Mouse (Mus musculus) MEL (cell line): ENCODE results near the gene Cacna1g. TPM values are rescaled to one million over a fixed set of nuclear protein-coding genes. Genes with fewer than 3 reads are reported as not detected.

Source experiments
- DNase-seq: peaks from one replicate; pipeline ENCODE4 v3.0.0; 2011; ENCODE audit warnings: low read depth, low spot score
- H3K27ac ChIP-seq: 2 replicates; pipeline ENCODE4 v1.5.1; 2012; ENCODE audit warnings: low read depth, mild to moderate bottlenecking, control low read depth, low read length, moderate library complexity; ENCODE audit not compliant: control insufficient read depth
- H3K27me3 ChIP-seq, 2 experiments: fragments of 150-350 bp in 1 of 2; sonication (generic) in 1 of 2; 2 replicates each; pipeline ENCODE4 v1.6.1; 2012; ENCODE audit warnings: low read length in 2 of 2, mild to moderate bottlenecking in 2 of 2, improper control_type of control experiment in 1 of 2, moderate library complexity in 1 of 2; ENCODE audit not compliant: insufficient read depth in 2 of 2, control insufficient read depth in 1 of 2
- H3K36me3 ChIP-seq, 2 experiments: 2 replicates each; pipeline ENCODE4 v1.6.1; 2012 to 2014; ENCODE audit warnings: low read length in 2 of 2, improper control_type of control experiment in 1 of 2, inconsistent platforms in 1 of 2, mild to moderate bottlenecking in 1 of 2; ENCODE audit not compliant: insufficient read depth in 2 of 2, control insufficient read depth in 1 of 2
- H3K4me1 ChIP-seq, 2 experiments: fragments of 150-350 bp in 1 of 2; sonication (generic) in 1 of 2; 2 replicates each; pipeline ENCODE4 v1.6.1; 2012; ENCODE audit warnings: low read length in 2 of 2, improper control_type of control experiment in 1 of 2, mild to moderate bottlenecking in 1 of 2; ENCODE audit not compliant: insufficient read depth in 2 of 2, control insufficient read depth in 1 of 2
- H3K4me3 ChIP-seq, 2 experiments: fragments of 150-350 bp in 1 of 2; sonication (generic) in 1 of 2; 2 replicates each; pipeline ENCODE4 v1.5.1; 2012; ENCODE audit warnings: low read depth in 2 of 2, low read length in 2 of 2, mild to moderate bottlenecking in 2 of 2, moderate library complexity in 2 of 2, control low read depth in 1 of 2, improper control_type of control experiment in 1 of 2; ENCODE audit not compliant: control insufficient read depth in 1 of 2, insufficient read depth in 1 of 2
- H3K79me2 ChIP-seq: 2 replicates; pipeline ENCODE4 v1.6.1; 2012; ENCODE audit warnings: mild to moderate bottlenecking, low read length, moderate library complexity; ENCODE audit not compliant: control insufficient read depth, poor library complexity, insufficient read depth
- H3K9ac ChIP-seq: 2 replicates; pipeline ENCODE4 v1.6.1; 2012; ENCODE audit warnings: low read depth, mild to moderate bottlenecking, control low read depth, low read length, moderate library complexity; ENCODE audit not compliant: control insufficient read depth, poor library complexity, severe bottlenecking
- H3K9me3 ChIP-seq: fragments of 150-350 bp; sonication (generic); replicated peaks from 2 replicates; pipeline ENCODE4 v1.6.1; 2012; ENCODE audit warnings: mild to moderate bottlenecking, low read length, improper control_type of control experiment, moderate library complexity; ENCODE audit not compliant: insufficient read depth
- CHD1 ChIP-seq: IDR thresholded peaks from 2 replicates; pipeline ENCODE4 v1.6.1; 2012; ENCODE audit warnings: low read depth, mild to moderate bottlenecking, inconsistent platforms, low read length, improper control_type of control experiment
- E2F4 ChIP-seq: IDR thresholded peaks from 2 replicates; pipeline ENCODE4 v1.6.1; 2011; ENCODE audit warnings: low read depth, low read length, improper control_type of control experiment, borderline replicate concordance
- EP300 ChIP-seq, 2 experiments: IDR thresholded peaks; 2 replicates each; pipeline ENCODE4 v1.6.1; 2011; ENCODE audit warnings: improper control_type of control experiment in 2 of 2, low read length in 2 of 2, low read depth in 1 of 2, mild to moderate bottlenecking in 1 of 2
- ETS1 ChIP-seq: IDR thresholded peaks from 2 replicates; pipeline ENCODE4 v1.6.1; 2012; ENCODE audit warnings: low read depth, mild to moderate bottlenecking, inconsistent platforms, low read length, improper control_type of control experiment, moderate library complexity
- GABPA ChIP-seq: IDR thresholded peaks from 2 replicates; pipeline ENCODE4 v1.6.1; 2012; ENCODE audit warnings: low read depth, mild to moderate bottlenecking, inconsistent platforms, low read length, improper control_type of control experiment, moderate library complexity
- KAT2A ChIP-seq: conservative IDR thresholded peaks from 2 replicates; pipeline ENCODE4 v1.6.1; 2012; ENCODE audit warnings: low read depth, low read length, improper control_type of control experiment, inconsistent platforms
- MAFK ChIP-seq: IDR thresholded peaks from 2 replicates; pipeline ENCODE4 v1.6.1; 2011; ENCODE audit warnings: low read depth, mild to moderate bottlenecking, low read length, improper control_type of control experiment, borderline replicate concordance
- MAX ChIP-seq: IDR thresholded peaks from 2 replicates; pipeline ENCODE4 v1.6.1; 2011; ENCODE audit warnings: low read length, improper control_type of control experiment
- MXI1 ChIP-seq: IDR thresholded peaks from 2 replicates; pipeline ENCODE4 v1.6.1; 2011; ENCODE audit warnings: mild to moderate bottlenecking, low read depth, low read length, improper control_type of control experiment
- MYB ChIP-seq: IDR thresholded peaks from 2 replicates; pipeline ENCODE4 v1.6.1; 2011; ENCODE audit warnings: mild to moderate bottlenecking, low read depth, low read length, improper control_type of control experiment
- MYC ChIP-seq: IDR thresholded peaks from 2 replicates; pipeline ENCODE4 v1.6.1; 2011; ENCODE audit warnings: low read depth, mild to moderate bottlenecking, low read length, improper control_type of control experiment, moderate library complexity
- NELFE ChIP-seq: IDR thresholded peaks from 2 replicates; pipeline ENCODE4 v1.6.1; 2011; ENCODE audit warnings: low read depth, low read length, improper control_type of control experiment
- POLR2A ChIP-seq, 2 experiments: IDR thresholded peaks; 2 replicates each; pipeline ENCODE4 v1.6.1; 2011 to 2012; ENCODE audit warnings: low read length in 2 of 2, mild to moderate bottlenecking in 2 of 2, control low read depth in 1 of 2, improper control_type of control experiment in 1 of 2, low read depth in 1 of 2, moderate library complexity in 1 of 2; ENCODE audit not compliant: control insufficient read depth in 1 of 2, insufficient read depth in 1 of 2, poor library complexity in 1 of 2
- POLR2AphosphoS2 ChIP-seq: IDR thresholded peaks from 2 replicates; pipeline ENCODE4 v1.6.1; 2011; ENCODE audit warnings: low read length, improper control_type of control experiment
- POLR2AphosphoS5 ChIP-seq: IDR thresholded peaks from 2 replicates; pipeline ENCODE4 v1.6.1; 2012; ENCODE audit warnings: low read depth, borderline replicate concordance, mild to moderate bottlenecking, inconsistent platforms, low read length, moderate library complexity, mixed read lengths
- SIN3A ChIP-seq: IDR thresholded peaks from 2 replicates; pipeline ENCODE4 v1.6.1; 2012; ENCODE audit warnings: low read length, improper control_type of control experiment, inconsistent platforms
- SMC3 ChIP-seq: IDR thresholded peaks from 2 replicates; pipeline ENCODE4 v1.6.1; 2011; ENCODE audit warnings: low read depth, low read length, improper control_type of control experiment
- TAL1 ChIP-seq: IDR thresholded peaks from 2 replicates; pipeline ENCODE4 v1.6.1; 2012; ENCODE audit warnings: mild to moderate bottlenecking, inconsistent platforms, low read length, moderate library complexity, mixed read lengths
- TBP ChIP-seq: IDR thresholded peaks from 2 replicates; pipeline ENCODE4 v1.8.0; 2011; ENCODE audit warnings: low read depth, low read length, improper control_type of control experiment
- TCF12 ChIP-seq: IDR thresholded peaks from 2 replicates; pipeline ENCODE4 v1.6.1; 2014; ENCODE audit warnings: low read depth, mild to moderate bottlenecking, inconsistent platforms, low read length, improper control_type of control experiment, moderate library complexity
- USF1 ChIP-seq: IDR thresholded peaks from 2 replicates; pipeline ENCODE4 v1.6.1; 2014; ENCODE audit warnings: low read depth, mild to moderate bottlenecking, inconsistent platforms, low read length, improper control_type of control experiment, moderate library complexity
- USF2 ChIP-seq, 2 experiments: IDR thresholded peaks; 2 replicates each; pipeline ENCODE4 v1.6.1; 2011 to 2012; ENCODE audit warnings: improper control_type of control experiment in 2 of 2, low read length in 2 of 2, borderline replicate concordance in 1 of 2, inconsistent platforms in 1 of 2, low read depth in 1 of 2, mild to moderate bottlenecking in 1 of 2; ENCODE audit not compliant: insufficient read depth in 1 of 2
- ZC3H11A ChIP-seq: IDR thresholded peaks from 2 replicates; pipeline ENCODE4 v1.6.1; 2012; ENCODE audit warnings: low read depth, mild to moderate bottlenecking, inconsistent platforms, low read length, improper control_type of control experiment
- ZKSCAN1 ChIP-seq: IDR thresholded peaks from 2 replicates; pipeline ENCODE4 v1.6.1; 2012; ENCODE audit warnings: low read depth, mild to moderate bottlenecking, inconsistent platforms, low read length, improper control_type of control experiment, moderate library complexity
- polyA plus RNA-seq, 2 experiments: library from polyadenylated mRNA; stranded (reverse) in 1 of 2; unstranded in 1 of 2; fragments of >175 nt in 1 of 2; fragments of >200 nt in 1 of 2; gene quantifications; 2 replicates each; pipeline versions ENCODE4 v1.2.1 to v1.2.4; 2012; ENCODE audit warnings: low replicate concordance in 2 of 2, low read depth in 1 of 2; ENCODE audit not compliant: insufficient read length in 2 of 2, insufficient read depth in 1 of 2, missing spikeins in 1 of 2
- total RNA-seq: library from RNA; depleted of rRNA; stranded (reverse); fragments of 300-350 nt; gene quantifications from 2 replicates; pipeline ENCODE4 v1.2.3, GENCODE M21; 2012

Gene Cacna1g
- total and polyA plus RNA-seq, 3 experiments, result 0.01 to 0.04 TPM; not detected in 1

- Histone ChIP-seq H3K9ac (no peak overlapping the region), H3K27me3 (peaks cover 6 to 15% of the 10 kb centered on the region in 2 experiments; a peak in 3 of 4 replicates), H3K36me3 (no peaks in the 10 kb centered on the region), H3K4me3 (no peak overlapping the region), H3K9me3 (no peaks in the 10 kb centered on the region), H3K79me2 (no peaks in the 10 kb centered on the region), H3K27ac (no peak overlapping the region), H3K4me1 (no peaks in the 10 kb centered on the region)
- DNase-seq, result no peak
- TF ChIP-seq CHD1 (no peak), MXI1 (no peak), ZC3H11A (no peak), POLR2A (IDR thresholded peaks at IDR 0.05; ENCODE audit: control insufficient read depth in 1 of 2, insufficient read depth in 1 of 2, low read depth in 1 of 2, low read length in 2 of 2, poor library complexity in 1 of 2) (no peak), SMC3 (no peak), NELFE (no peak), POLR2AphosphoS5 (no peak), TCF12 (no peak), KAT2A (no peak), USF1 (no peak)
These were observed 94.9 kb downstream of the Cacna1g start for GRCm38 (mm10) chr11:94379061-94379460.

GRCm38 (mm10) chr11:94374276-94374948, 99.6 kb downstream of the Cacna1g start:
- Histone ChIP-seq H3K4me1 (peaks cover 14 to 23% of the 10 kb centered on the region in 2 experiments), H3K4me3 (no peak overlapping the region), H3K79me2 (no peaks in the 10 kb centered on the region), H3K27me3 (no peaks in the 10 kb centered on the region; a peak in 1 of 4 replicates), H3K9me3 (no peaks in the 10 kb centered on the region), H3K36me3 (peaks cover 0 to 17% of the 10 kb centered on the region in 2 experiments; a peak in 2 of 4 replicates), H3K27ac (no peak overlapping the region), H3K9ac (no peak overlapping the region)
- no peak for TF ChIP-seq TBP
- TF ChIP-seq ZKSCAN1, result no peak
- TF ChIP-seq SIN3A, result no peak
- no peak for TF ChIP-seq POLR2AphosphoS2
- no peak for DNase-seq

- no peak overlapping the region; a peak in 2 of 4 replicates for H3K4me3 ChIP-seq
- H3K9me3 ChIP-seq, result no peaks in the 10 kb centered on the region
- H3K79me2 ChIP-seq, result no peaks in the 10 kb centered on the region
- H3K27me3 ChIP-seq, result no peaks in the 10 kb centered on the region
- H3K36me3 ChIP-seq, result peaks cover 0 to 17% of the 10 kb centered on the region in 2 experiments; a peak in 2 of 4 replicates
- H3K9ac ChIP-seq, result peak overlapping the region; percentile 48
- peak overlapping the region; percentile 66 for H3K27ac ChIP-seq
- peak; percentile 91 for DNase-seq
- H3K4me1 ChIP-seq, result peaks cover 14 to 23% of the 10 kb centered on the region in 2 experiments
- TF ChIP-seq MXI1, result peak; percentile 95
- TF ChIP-seq E2F4, result 0 out of 2 replicates have a peak, but pooled peaks have one; percentile 11
- peak; percentile 92 for TF ChIP-seq ETS1
- no peak for TF ChIP-seq POLR2AphosphoS5
- TF ChIP-seq MYB, result no peak
- no peak; the same call in 1 of the 2 replicates for TF ChIP-seq POLR2AphosphoS2
- peak; percentile 99 for TF ChIP-seq MAX
- TF ChIP-seq MYC, result peak; percentile 100
- no peak for TF ChIP-seq TAL1
- peak; percentile 68 to 74 for TF ChIP-seq EP300 (IDR thresholded peaks at IDR 0.05; ENCODE audit: low read depth in 1 of 2, low read length in 2 of 2)
- TF ChIP-seq SIN3A, result peak; percentile 93
- peak in 1 of 2 experiments; percentile 62; a peak in 2 of 4 replicates for TF ChIP-seq USF2 (IDR thresholded peaks at IDR 0.05; ENCODE audit: borderline replicate concordance in 1 of 2, insufficient read depth in 1 of 2, low read depth in 1 of 2, low read length in 2 of 2)
- peak in 1 of 2 experiments; percentile 63; a peak in 2 of 4 replicates for TF ChIP-seq POLR2A (IDR thresholded peaks at IDR 0.05; ENCODE audit: control insufficient read depth in 1 of 2, insufficient read depth in 1 of 2, low read depth in 1 of 2, low read length in 2 of 2, poor library complexity in 1 of 2)
- peak; percentile 72 for TF ChIP-seq TBP
- TF ChIP-seq MAFK, result peak; percentile 67
- TF ChIP-seq GABPA, result peak; percentile 64; the same call in 1 of the 2 replicates
- peak; percentile 47; the same call in 1 of the 2 replicates for TF ChIP-seq TCF12
These were observed 103.2 kb downstream of the Cacna1g start for GRCm38 (mm10) chr11:94370809-94371208.
